Mouse (Mus musculus) MEL (cell line): ENCODE data around the gene Uggt2. TPM values are rescaled to one million over a fixed set of nuclear protein-coding genes. Genes with fewer than 3 reads are reported as not detected.

ENCODE experiments used
- DNase-seq: peaks from one replicate; pipeline ENCODE4 v3.0.0; 2011; ENCODE audit warnings: low read depth, low spot score
- H3K27ac ChIP-seq: 2 replicates; pipeline ENCODE4 v1.5.1; 2012; ENCODE audit warnings: low read depth, mild to moderate bottlenecking, control low read depth, low read length, moderate library complexity; ENCODE audit not compliant: control insufficient read depth
- H3K27me3 ChIP-seq, 2 experiments: fragments of 150-350 bp in 1 of 2; sonication (generic) in 1 of 2; 2 replicates each; pipeline ENCODE4 v1.6.1; 2012; ENCODE audit warnings: low read length in 2 of 2, mild to moderate bottlenecking in 2 of 2, improper control_type of control experiment in 1 of 2, moderate library complexity in 1 of 2; ENCODE audit not compliant: insufficient read depth in 2 of 2, control insufficient read depth in 1 of 2
- H3K36me3 ChIP-seq, 2 experiments: 2 replicates each; pipeline ENCODE4 v1.6.1; 2012 to 2014; ENCODE audit warnings: low read length in 2 of 2, improper control_type of control experiment in 1 of 2, inconsistent platforms in 1 of 2, mild to moderate bottlenecking in 1 of 2; ENCODE audit not compliant: insufficient read depth in 2 of 2, control insufficient read depth in 1 of 2
- H3K4me1 ChIP-seq, 2 experiments: fragments of 150-350 bp in 1 of 2; sonication (generic) in 1 of 2; 2 replicates each; pipeline ENCODE4 v1.6.1; 2012; ENCODE audit warnings: low read length in 2 of 2, improper control_type of control experiment in 1 of 2, mild to moderate bottlenecking in 1 of 2; ENCODE audit not compliant: insufficient read depth in 2 of 2, control insufficient read depth in 1 of 2
- H3K4me3 ChIP-seq, 2 experiments: fragments of 150-350 bp in 1 of 2; sonication (generic) in 1 of 2; 2 replicates each; pipeline ENCODE4 v1.5.1; 2012; ENCODE audit warnings: low read depth in 2 of 2, low read length in 2 of 2, mild to moderate bottlenecking in 2 of 2, moderate library complexity in 2 of 2, control low read depth in 1 of 2, improper control_type of control experiment in 1 of 2; ENCODE audit not compliant: control insufficient read depth in 1 of 2, insufficient read depth in 1 of 2
- H3K79me2 ChIP-seq: 2 replicates; pipeline ENCODE4 v1.6.1; 2012; ENCODE audit warnings: mild to moderate bottlenecking, low read length, moderate library complexity; ENCODE audit not compliant: control insufficient read depth, poor library complexity, insufficient read depth
- H3K9ac ChIP-seq: 2 replicates; pipeline ENCODE4 v1.6.1; 2012; ENCODE audit warnings: low read depth, mild to moderate bottlenecking, control low read depth, low read length, moderate library complexity; ENCODE audit not compliant: control insufficient read depth, poor library complexity, severe bottlenecking
- H3K9me3 ChIP-seq: fragments of 150-350 bp; sonication (generic); replicated peaks from 2 replicates; pipeline ENCODE4 v1.6.1; 2012; ENCODE audit warnings: mild to moderate bottlenecking, low read length, improper control_type of control experiment, moderate library complexity; ENCODE audit not compliant: insufficient read depth
- BHLHE40 ChIP-seq: IDR thresholded peaks from 2 replicates; pipeline ENCODE4 v1.6.1; 2012; ENCODE audit warnings: low read depth, mild to moderate bottlenecking, inconsistent platforms, low read length, improper control_type of control experiment, borderline replicate concordance
- CTCF ChIP-seq, 3 experiments: IDR thresholded peaks in 2 of 3; conservative IDR thresholded peaks in 1 of 3; 2 replicates each; pipeline ENCODE4 v1.5.1; 2011 to 2012; ENCODE audit warnings: low read length in 3 of 3, low read depth in 2 of 3, mild to moderate bottlenecking in 2 of 3, improper control_type of control experiment in 1 of 3, inconsistent platforms in 1 of 3, mixed read lengths in 1 of 3, moderate library complexity in 1 of 3; ENCODE audit not compliant: control insufficient read depth in 1 of 3, insufficient read depth in 1 of 3, poor library complexity in 1 of 3, severe bottlenecking in 1 of 3
- ETS1 ChIP-seq: IDR thresholded peaks from 2 replicates; pipeline ENCODE4 v1.6.1; 2012; ENCODE audit warnings: low read depth, mild to moderate bottlenecking, inconsistent platforms, low read length, improper control_type of control experiment, moderate library complexity
- GABPA ChIP-seq: IDR thresholded peaks from 2 replicates; pipeline ENCODE4 v1.6.1; 2012; ENCODE audit warnings: low read depth, mild to moderate bottlenecking, inconsistent platforms, low read length, improper control_type of control experiment, moderate library complexity
- GATA1 ChIP-seq: IDR thresholded peaks from 2 replicates; pipeline ENCODE4 v1.6.1; 2011; ENCODE audit warnings: low read depth, low read length, improper control_type of control experiment
- HCFC1 ChIP-seq: IDR thresholded peaks from 2 replicates; pipeline ENCODE4 v1.6.1; 2012; ENCODE audit warnings: low read depth, mild to moderate bottlenecking, inconsistent platforms, low read length, improper control_type of control experiment, moderate library complexity
- JUND ChIP-seq: IDR thresholded peaks from 2 replicates; pipeline ENCODE4 v1.6.1; 2011; ENCODE audit warnings: low read depth, mild to moderate bottlenecking, improper control_type of control experiment, low read length
- KAT2A ChIP-seq: conservative IDR thresholded peaks from 2 replicates; pipeline ENCODE4 v1.6.1; 2012; ENCODE audit warnings: low read depth, low read length, improper control_type of control experiment, inconsistent platforms
- MAFK ChIP-seq: IDR thresholded peaks from 2 replicates; pipeline ENCODE4 v1.6.1; 2011; ENCODE audit warnings: low read depth, mild to moderate bottlenecking, low read length, improper control_type of control experiment, borderline replicate concordance
- MAX ChIP-seq: IDR thresholded peaks from 2 replicates; pipeline ENCODE4 v1.6.1; 2011; ENCODE audit warnings: low read length, improper control_type of control experiment
- MAZ ChIP-seq: IDR thresholded peaks from 2 replicates; pipeline ENCODE4 v1.6.1; 2012; ENCODE audit warnings: low read depth, mild to moderate bottlenecking, inconsistent platforms, low read length, improper control_type of control experiment
- MEF2A ChIP-seq: IDR thresholded peaks from 2 replicates; pipeline ENCODE4 v1.6.1; 2014; ENCODE audit warnings: low read depth, mild to moderate bottlenecking, inconsistent platforms, low read length, improper control_type of control experiment; ENCODE audit not compliant: poor library complexity, insufficient replicate concordance, severe bottlenecking; ENCODE audit errors: extremely low read depth
- POLR2A ChIP-seq, 2 experiments: IDR thresholded peaks; 2 replicates each; pipeline ENCODE4 v1.6.1; 2011 to 2012; ENCODE audit warnings: low read length in 2 of 2, mild to moderate bottlenecking in 2 of 2, control low read depth in 1 of 2, improper control_type of control experiment in 1 of 2, low read depth in 1 of 2, moderate library complexity in 1 of 2; ENCODE audit not compliant: control insufficient read depth in 1 of 2, insufficient read depth in 1 of 2, poor library complexity in 1 of 2
- POLR2AphosphoS2 ChIP-seq: IDR thresholded peaks from 2 replicates; pipeline ENCODE4 v1.6.1; 2011; ENCODE audit warnings: low read length, improper control_type of control experiment
- RCOR1 ChIP-seq: IDR thresholded peaks from 2 replicates; pipeline ENCODE4 v1.6.1; 2012; ENCODE audit warnings: low read depth, mild to moderate bottlenecking, inconsistent platforms, low read length, improper control_type of control experiment
- SIN3A ChIP-seq: IDR thresholded peaks from 2 replicates; pipeline ENCODE4 v1.6.1; 2012; ENCODE audit warnings: low read length, improper control_type of control experiment, inconsistent platforms
- TBP ChIP-seq: IDR thresholded peaks from 2 replicates; pipeline ENCODE4 v1.8.0; 2011; ENCODE audit warnings: low read depth, low read length, improper control_type of control experiment
- UBTF ChIP-seq: IDR thresholded peaks from 2 replicates; pipeline ENCODE4 v1.6.1; 2012; ENCODE audit warnings: low read depth, mild to moderate bottlenecking, inconsistent platforms, low read length, improper control_type of control experiment, moderate library complexity, borderline replicate concordance; ENCODE audit not compliant: insufficient read depth
- USF1 ChIP-seq: IDR thresholded peaks from 2 replicates; pipeline ENCODE4 v1.6.1; 2014; ENCODE audit warnings: low read depth, mild to moderate bottlenecking, inconsistent platforms, low read length, improper control_type of control experiment, moderate library complexity
- ZC3H11A ChIP-seq: IDR thresholded peaks from 2 replicates; pipeline ENCODE4 v1.6.1; 2012; ENCODE audit warnings: low read depth, mild to moderate bottlenecking, inconsistent platforms, low read length, improper control_type of control experiment
- ZKSCAN1 ChIP-seq: IDR thresholded peaks from 2 replicates; pipeline ENCODE4 v1.6.1; 2012; ENCODE audit warnings: low read depth, mild to moderate bottlenecking, inconsistent platforms, low read length, improper control_type of control experiment, moderate library complexity
- ZMIZ1 ChIP-seq: IDR thresholded peaks from 2 replicates; pipeline ENCODE4 v1.6.1; 2012; ENCODE audit warnings: low read depth, mild to moderate bottlenecking, inconsistent platforms, low read length, improper control_type of control experiment, moderate library complexity
- polyA plus RNA-seq, 2 experiments: library from polyadenylated mRNA; stranded (reverse) in 1 of 2; unstranded in 1 of 2; fragments of >175 nt in 1 of 2; fragments of >200 nt in 1 of 2; gene quantifications; 2 replicates each; pipeline versions ENCODE4 v1.2.1 to v1.2.4; 2012; ENCODE audit warnings: low replicate concordance in 2 of 2, low read depth in 1 of 2; ENCODE audit not compliant: insufficient read length in 2 of 2, insufficient read depth in 1 of 2, missing spikeins in 1 of 2
- total RNA-seq: library from RNA; depleted of rRNA; stranded (reverse); fragments of 300-350 nt; gene quantifications from 2 replicates; pipeline ENCODE4 v1.2.3, GENCODE M21; 2012

Uggt2 gene
- total and polyA plus RNA-seq, 3 experiments: 0.23 to 0.31 TPM; not detected in 1

- Histone ChIP-seq H3K27me3 (no peaks in the 10 kb centered on the region), H3K4me3 (no peak overlapping the region), H3K36me3 (peaks cover 0 to 7% of the 10 kb centered on the region in 2 experiments; a peak in 1 of 4 replicates), H3K79me2 (peaks cover 13% of the 10 kb centered on the region), H3K9ac (no peak overlapping the region), H3K9me3 (no peaks in the 10 kb centered on the region), H3K27ac (no peak overlapping the region), H3K4me1 (peaks cover 2% of the 10 kb centered on the region in 2 experiments; a peak in 1 of 4 replicates)
- DNase-seq: no peak
- TF ChIP-seq ZKSCAN1: no peak
- no peak for TF ChIP-seq POLR2A (IDR thresholded peaks at IDR 0.05; ENCODE audit: control insufficient read depth in 1 of 2, insufficient read depth in 1 of 2, low read depth in 1 of 2, low read length in 2 of 2, poor library complexity in 1 of 2)
- TF ChIP-seq MAX: no peak
- TF ChIP-seq JUND: no peak
- TF ChIP-seq MEF2A: no peak
- no peak for TF ChIP-seq BHLHE40
- no peak for TF ChIP-seq GATA1
- TF ChIP-seq MAFK: no peak
- no peak for TF ChIP-seq HCFC1
- TF ChIP-seq KAT2A: no peak
- no peak for TF ChIP-seq USF1
- no peak for TF ChIP-seq TBP
- no peak for TF ChIP-seq CTCF (IDR thresholded peaks at IDR 0.05 in 2 of 3, conservative IDR thresholded peaks at IDR 0.05 in 1 of 3; ENCODE audit: control insufficient read depth in 1 of 3, insufficient read depth in 1 of 3, low read depth in 2 of 3, low read length in 3 of 3, poor library complexity in 1 of 3, severe bottlenecking in 1 of 3)
- no peak for TF ChIP-seq MAZ
- no peak for TF ChIP-seq ZMIZ1
- TF ChIP-seq POLR2AphosphoS2: no peak
- no peak for TF ChIP-seq SIN3A
- no peak for TF ChIP-seq UBTF
- no peak for TF ChIP-seq RCOR1
Measured at GRCm38 (mm10) chr14:118944702-118945101, 154.5 kb downstream of the Uggt2 start.

- no peak overlapping the region for H3K9ac ChIP-seq
- no peaks in the 10 kb centered on the region for H3K27me3 ChIP-seq
- no peaks in the 10 kb centered on the region for H3K9me3 ChIP-seq
- DNase-seq: no peak
- H3K4me1 ChIP-seq: peaks cover 2% of the 10 kb centered on the region in 2 experiments; a peak in 1 of 4 replicates
- no peak for TF ChIP-seq POLR2A (IDR thresholded peaks at IDR 0.05; ENCODE audit: control insufficient read depth in 1 of 2, insufficient read depth in 1 of 2, low read depth in 1 of 2, low read length in 2 of 2, poor library complexity in 1 of 2)
- TF ChIP-seq BHLHE40: no peak
- TF ChIP-seq ZC3H11A: no peak
- TF ChIP-seq ETS1: no peak
- TF ChIP-seq GABPA: no peak
- no peak overlapping the region for H3K4me3 ChIP-seq
- H3K36me3 ChIP-seq: peaks cover 0 to 11% of the 10 kb centered on the region in 2 experiments; a peak in 1 of 4 replicates
- H3K27ac ChIP-seq: no peak overlapping the region
- peaks cover 28% of the 10 kb centered on the region for H3K79me2 ChIP-seq
Measured at GRCm38 (mm10) chr14:118942076-118942475, 157.2 kb downstream of the Uggt2 start.
